Mouse (Mus musculus) heart, embryonic 11.5 days (tissue): Measurements from ENCODE around the gene Bspry. TPM values are rescaled to one million over a fixed set of nuclear protein-coding genes. Genes with fewer than 3 reads are reported as not detected.
"Not testable (repeated sequence)": the region's sequence is repeated elsewhere in the genome, so short reads cannot be mapped to it uniquely, and the experiment has no call there.

Experiments
- ATAC-seq: fragments of 200-750 bp; cut with Nextera tagmentation; replicated peaks from 2 replicates; pipeline ENCODE4 v1.8.0; 2017; ENCODE audit warnings: moderate library complexity; ENCODE audit not compliant: insufficient number of reproducible peaks, low FRiP score, low TSS enrichment
- H3K27ac ChIP-seq: fragments of 300-500 bp; sonication (generic); 2 replicates; pipeline ENCODE4 v1.5.1; 2014; ENCODE audit warnings: mild to moderate bottlenecking, low read depth, low read length
- H3K27me3 ChIP-seq: fragments of 300-500 bp; sonication (generic); 2 replicates; pipeline ENCODE4 v1.6.1; 2014; ENCODE audit warnings: mild to moderate bottlenecking, low read length, mixed read lengths; ENCODE audit not compliant: control insufficient read depth, insufficient read depth
- H3K36me3 ChIP-seq: fragments of 300-500 bp; sonication (generic); 2 replicates; pipeline ENCODE4 v1.6.1; 2014; ENCODE audit warnings: mild to moderate bottlenecking, low read length, moderate library complexity, mixed read lengths; ENCODE audit not compliant: control insufficient read depth, insufficient read depth
- H3K4me1 ChIP-seq: fragments of 300-500 bp; sonication (generic); 2 replicates; pipeline ENCODE4 v1.6.1; 2014; ENCODE audit warnings: low read length; ENCODE audit not compliant: control insufficient read depth, insufficient read depth
- H3K4me2 ChIP-seq: fragments of 300-500 bp; sonication (generic); 2 replicates; pipeline ENCODE4 v1.6.1; 2014; ENCODE audit warnings: mild to moderate bottlenecking, moderate library complexity
- H3K4me3 ChIP-seq: fragments of 300-500 bp; sonication (generic); 2 replicates; pipeline ENCODE4 v1.5.1; 2014; ENCODE audit warnings: low read depth, low read length
- H3K9ac ChIP-seq: fragments of 300-500 bp; sonication (generic); 2 replicates; pipeline ENCODE4 v1.6.1; 2014; ENCODE audit warnings: mild to moderate bottlenecking, low read depth, low read length, moderate library complexity
- H3K9me3 ChIP-seq: fragments of 300-500 bp; sonication (generic); replicated peaks from 2 replicates; pipeline ENCODE4 v1.6.1; 2016; ENCODE audit warnings: low read length; ENCODE audit not compliant: control insufficient read depth
- WGBS: fragments of 180-500 bp; shearing (Covaris S2); extraction: QIAGEN DNeasy Blood & Tissue Kit; methylation state at CpG from one replicate; pipeline ENCODE4 v1.1.7; 2014; ENCODE audit not compliant: insufficient replicate concordance; 5-methylcytosine and 5-hydroxymethylcytosine counted together
- polyA plus RNA-seq: library from polyadenylated mRNA; unstranded; fragments of >200 nt; fragmentation: Nextera tagmentation; extraction: Ambion mirVana; gene quantifications from 2 replicates; pipeline ENCODE4 v1.2.1, GENCODE M21; 2014

The Bspry gene
- polyA plus RNA-seq, 1 experiment from 2014 or later = 0.83 TPM

DNA sequence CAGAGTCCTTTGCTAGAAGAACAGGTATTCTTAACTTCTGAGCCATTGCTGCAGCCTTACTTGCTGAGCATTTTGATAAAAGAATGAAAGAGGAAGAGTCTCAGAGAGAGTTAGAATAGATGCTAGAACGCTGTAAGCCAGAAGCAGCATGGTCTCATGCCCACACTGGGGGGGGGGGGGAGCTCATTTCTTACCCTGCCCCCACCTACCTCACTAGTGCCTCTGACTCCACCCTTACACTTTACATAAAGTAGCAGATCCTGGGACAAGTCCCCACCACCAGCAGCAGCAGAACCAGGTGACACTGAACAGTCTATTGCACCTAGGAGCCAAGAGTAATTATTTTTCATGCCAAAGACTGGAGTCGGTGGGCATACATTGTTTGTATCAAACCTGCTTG is 4.7 kb upstream of the Bspry start:
- Histone ChIP-seq H3K9me3 (no peaks in the 10 kb centered on the region), H3K36me3 (no peaks in the 10 kb centered on the region), H3K4me1 (peaks cover 3% of the 10 kb centered on the region; the same call in 1 of the 2 replicates), H3K27me3 (peaks cover 7% of the 10 kb centered on the region), H3K4me3 (no peak overlapping the region), H3K9ac (no peak overlapping the region), H3K4me2 (no peak overlapping the region), H3K27ac (no peak overlapping the region)
- ATAC-seq = no peak
- WGBS = 86% methylated on average over 2 of the region's 2 CpGs

DNA sequence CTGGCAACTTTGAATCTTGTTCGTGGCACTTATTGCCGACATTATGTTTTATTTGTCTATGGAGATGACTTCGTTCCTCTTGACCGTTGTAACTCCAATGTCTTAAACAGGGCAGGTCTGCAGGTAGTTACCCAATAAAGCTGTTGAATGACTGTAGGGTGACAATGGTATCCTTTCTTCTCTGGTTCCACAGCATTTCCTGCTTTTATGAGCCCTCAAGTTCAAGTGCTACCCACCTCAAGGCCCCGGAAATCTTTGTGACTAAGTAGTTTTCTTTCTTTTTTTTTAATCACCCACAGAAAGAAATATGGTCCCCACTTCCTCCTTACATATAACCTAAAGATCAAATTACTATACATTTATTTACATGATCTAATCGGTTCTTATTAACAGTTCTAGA is 4.1 kb upstream of the Bspry start:
- 83% methylated on average over 6 of the region's 6 CpGs for WGBS

DNA sequence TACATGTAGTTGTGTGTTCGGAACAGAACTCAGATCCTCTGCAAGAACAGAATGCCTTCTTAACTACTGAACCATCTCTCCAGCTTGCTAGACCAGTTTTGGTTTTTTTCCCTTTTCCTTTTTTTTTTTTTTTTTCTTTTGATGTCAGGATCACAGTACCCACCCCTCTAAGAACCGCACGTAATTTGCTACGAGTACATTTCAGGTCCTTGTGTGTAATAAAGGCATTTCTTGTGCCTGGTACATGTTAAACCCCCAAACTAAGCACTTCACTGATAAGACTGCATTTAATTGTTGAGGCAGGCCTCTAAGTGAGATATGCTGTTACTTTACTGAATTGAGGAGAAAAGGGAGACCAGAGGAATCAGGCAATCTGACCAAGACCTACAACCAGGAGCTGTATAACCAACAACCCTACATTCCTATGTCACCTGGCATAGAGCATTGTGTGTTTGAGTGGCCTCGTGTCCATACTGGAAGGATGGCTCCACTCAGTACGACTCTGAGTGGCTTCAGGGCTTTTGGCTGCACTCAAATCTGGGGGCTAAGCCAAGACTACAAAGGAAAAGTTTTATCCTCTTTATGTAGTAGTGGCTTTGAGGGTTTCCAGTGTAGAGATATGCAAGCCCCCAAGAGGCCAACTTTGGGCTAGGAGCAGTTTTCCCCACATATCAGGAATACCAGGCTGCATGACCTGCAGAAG is 2.2 kb upstream of the Bspry start:
- 74% methylated on average over 6 of the region's 6 CpGs for WGBS
- no peak for ATAC-seq

More for the DNA sequence above, 4.1 kb upstream of the Bspry start:
- H3K9me3 ChIP-seq = no peaks in the 10 kb centered on the region
- H3K27me3 ChIP-seq = peaks cover 8% of the 10 kb centered on the region
- no peak for ATAC-seq
- H3K4me1 ChIP-seq = peaks cover 4% of the 10 kb centered on the region; the same call in 1 of the 2 replicates
- H3K9ac ChIP-seq = no peak overlapping the region
- H3K4me2 ChIP-seq = no peak overlapping the region
- no peak overlapping the region for H3K4me3 ChIP-seq
- H3K36me3 ChIP-seq = no peaks in the 10 kb centered on the region
- H3K27ac ChIP-seq = no peak overlapping the region

DNA sequence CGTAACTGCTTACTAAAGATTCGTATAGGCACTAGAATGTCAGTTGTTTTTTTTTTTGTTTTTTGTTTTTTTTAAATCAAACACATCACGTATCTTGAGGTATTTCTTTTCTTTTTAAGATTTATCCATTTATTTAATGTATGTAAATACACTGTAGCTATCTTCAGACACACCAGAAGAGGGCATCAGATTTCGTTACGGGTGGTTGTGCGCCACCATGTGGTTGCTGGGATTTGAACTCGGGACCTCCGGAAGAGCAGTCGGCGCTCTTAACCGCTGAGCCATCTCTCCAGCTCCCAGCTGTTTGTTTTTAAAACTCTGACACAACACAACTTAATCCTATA is 288 bp upstream of the Bspry start:
- H3K27ac ChIP-seq, H3K9ac ChIP-seq, H3K27me3 ChIP-seq, H3K4me1 ChIP-seq, ATAC-seq, H3K36me3 ChIP-seq, H3K9me3 ChIP-seq: not testable (repeated sequence)
- Histone ChIP-seq H3K4me3 (peak overlapping the region; percentile 50), H3K4me2 (peak overlapping the region; percentile 89)
- WGBS = 12% methylated on average over 11 of the region's 11 CpGs

More for the DNA sequence above, 2.2 kb upstream of the Bspry start:
- Histone ChIP-seq H3K27ac (no peak overlapping the region), H3K4me3 (no peak overlapping the region), H3K36me3 (no peaks in the 10 kb centered on the region), H3K4me2 (no peak overlapping the region), H3K9ac (no peak overlapping the region), H3K4me1 (peaks cover 4% of the 10 kb centered on the region; the same call in 1 of the 2 replicates), H3K27me3 (peaks cover 8% of the 10 kb centered on the region), H3K9me3 (no peaks in the 10 kb centered on the region)

DNA sequence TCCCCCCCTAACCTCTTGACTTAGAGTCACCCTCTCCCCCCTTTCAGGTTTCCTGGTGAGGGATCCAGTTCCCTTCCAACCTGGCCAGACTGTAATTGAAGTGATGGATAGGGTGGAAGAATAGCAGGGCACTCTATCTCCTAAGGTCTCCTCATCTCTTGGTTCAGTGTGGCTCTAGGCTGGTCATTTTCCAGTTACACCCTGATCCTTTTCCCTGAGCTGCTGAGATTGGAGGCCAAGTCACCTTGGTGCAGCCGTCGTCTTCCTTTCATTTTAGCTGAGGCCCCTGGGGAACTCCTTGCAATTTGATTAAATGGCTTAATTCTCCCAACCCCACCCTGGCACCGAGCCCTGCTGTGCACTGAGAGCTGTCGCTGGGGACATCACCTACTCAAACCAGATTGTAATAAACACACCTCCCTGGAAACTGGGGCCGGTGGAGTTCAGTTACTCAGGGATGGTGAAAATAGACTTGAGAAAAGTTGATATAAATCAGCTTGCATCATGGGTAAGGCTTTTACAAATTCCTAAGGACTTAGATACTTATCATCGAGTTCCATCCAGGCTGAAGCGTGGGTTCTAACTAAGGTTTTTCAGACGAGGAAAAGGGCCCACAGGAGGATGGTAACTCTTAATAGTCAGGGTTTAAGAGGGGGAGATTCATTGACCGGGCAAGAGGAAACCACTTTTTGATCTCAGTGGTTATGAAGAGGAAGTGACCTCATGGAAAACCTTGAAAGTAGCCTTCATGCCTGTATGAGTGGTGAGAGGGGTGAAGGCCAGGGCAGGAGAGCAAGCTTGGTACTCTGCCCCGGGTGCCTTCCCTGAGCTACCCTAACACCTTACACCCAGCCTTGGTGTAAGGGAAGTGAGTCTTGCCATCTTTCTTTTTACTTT is 1.1 kb downstream of the Bspry start:
- H3K9me3 ChIP-seq = no peaks in the 10 kb centered on the region
- peaks cover 8% of the 10 kb centered on the region for H3K27me3 ChIP-seq
- no peak overlapping the region for H3K27ac ChIP-seq
- H3K4me3 ChIP-seq = no peak overlapping the region
- H3K4me2 ChIP-seq = no peak overlapping the region
- H3K9ac ChIP-seq = no peak overlapping the region
- peaks cover 4% of the 10 kb centered on the region; the same call in 1 of the 2 replicates for H3K4me1 ChIP-seq
- 40% methylated on average over 10 of the region's 10 CpGs for WGBS
- peak; percentile 35; the same call in 1 of the 2 replicates for ATAC-seq
- no peaks in the 10 kb centered on the region for H3K36me3 ChIP-seq

DNA sequence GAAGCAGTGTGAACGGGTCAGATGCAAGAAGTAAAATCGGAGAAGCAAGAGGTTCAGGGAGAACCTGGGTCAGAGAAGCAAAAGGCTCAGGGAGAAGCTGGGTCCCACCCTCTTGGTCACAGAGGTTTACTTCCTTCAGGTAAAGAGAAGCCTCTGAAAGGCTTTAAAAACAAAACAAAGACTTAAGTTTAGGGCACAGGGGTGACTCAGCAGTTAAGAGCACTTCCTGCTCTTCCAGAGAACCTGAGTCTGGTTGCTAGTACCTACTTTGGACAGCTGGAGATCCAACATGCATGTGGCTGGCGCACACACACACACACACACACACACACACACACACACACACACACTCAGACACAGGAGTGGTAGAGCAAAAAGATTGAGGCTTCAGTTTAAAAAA is 5.1 kb downstream of the Bspry start:
- H3K9me3 ChIP-seq = no peaks in the 10 kb centered on the region
- no peak for ATAC-seq
- no peak overlapping the region for H3K9ac ChIP-seq
- H3K4me3 ChIP-seq = no peak overlapping the region
- no peak overlapping the region for H3K4me2 ChIP-seq
- H3K27me3 ChIP-seq = peaks cover 3% of the 10 kb centered on the region
- H3K27ac ChIP-seq = no peak overlapping the region
- 72% methylated on average over 3 of the region's 3 CpGs for WGBS
- peaks cover 3% of the 10 kb centered on the region; the same call in 1 of the 2 replicates for H3K4me1 ChIP-seq
- H3K36me3 ChIP-seq = no peaks in the 10 kb centered on the region

DNA sequence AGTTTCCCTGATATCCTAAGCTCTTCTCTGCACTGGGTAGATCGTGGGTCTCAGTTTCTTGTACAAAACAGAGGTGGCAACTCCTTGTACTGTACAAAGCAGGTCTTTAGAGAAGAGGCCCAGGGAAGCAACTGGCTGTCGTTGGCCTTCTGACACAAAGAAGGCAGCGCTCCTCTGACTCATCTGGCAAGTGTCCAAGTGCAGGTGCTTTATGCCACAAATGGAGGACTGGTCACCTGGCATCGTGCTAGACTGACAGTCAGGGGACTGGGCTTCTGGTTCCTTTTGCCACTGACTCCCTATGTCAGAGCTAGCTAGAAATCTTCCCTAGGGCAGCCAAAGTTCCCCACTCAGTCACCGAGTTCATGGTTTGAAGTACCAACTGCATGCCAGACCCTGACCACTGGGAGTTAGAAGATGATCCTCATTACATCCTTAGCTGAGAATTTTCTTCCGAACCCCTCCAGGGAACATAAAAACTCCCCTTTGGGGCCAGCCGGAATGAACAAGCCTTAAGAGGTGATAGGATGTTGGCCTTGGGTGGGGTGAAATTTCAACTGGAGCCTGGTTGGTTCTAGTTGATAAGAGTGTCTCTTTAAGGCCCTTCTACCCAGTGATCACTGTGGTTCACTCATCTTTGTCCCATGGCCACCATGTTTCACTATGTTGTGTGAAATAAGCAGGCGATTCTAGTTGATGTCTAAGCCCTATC is 5.8 kb downstream of the Bspry start:
- Histone ChIP-seq H3K4me1 (no peaks in the 10 kb centered on the region), H3K27me3 (no peaks in the 10 kb centered on the region; the same call in 1 of the 2 replicates), H3K9ac (no peak overlapping the region), H3K4me3 (no peak overlapping the region), H3K9me3 (no peaks in the 10 kb centered on the region), H3K36me3 (no peaks in the 10 kb centered on the region), H3K27ac (no peak overlapping the region), H3K4me2 (no peak overlapping the region)
- ATAC-seq = no peak
- 76% methylated on average over 8 of the region's 8 CpGs for WGBS

DNA sequence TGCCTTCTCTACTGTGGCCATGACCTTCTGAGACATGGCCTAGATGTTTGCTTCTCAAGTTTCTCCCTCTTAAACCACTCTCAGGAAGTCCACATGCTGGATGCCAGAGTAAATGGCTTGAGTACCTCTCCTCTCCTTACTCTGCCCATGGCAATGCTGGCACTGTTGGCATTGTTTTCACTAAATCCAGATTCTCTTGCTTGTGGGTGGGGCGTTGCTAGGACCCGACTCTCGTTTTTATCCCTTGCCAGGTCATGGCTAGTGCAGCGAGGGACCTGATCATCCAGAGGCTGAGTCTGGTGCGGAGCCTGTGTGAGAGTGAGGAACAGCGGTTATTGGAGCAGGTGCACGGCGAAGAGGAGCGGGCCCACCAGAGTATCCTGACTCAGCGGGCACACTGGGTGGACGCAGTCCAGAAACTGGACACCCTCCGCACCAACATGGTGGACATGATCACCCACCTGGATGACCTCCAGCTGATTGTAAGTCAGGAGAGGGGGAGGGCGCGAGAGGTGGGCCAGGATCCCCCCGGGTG is 6.4 kb downstream of the Bspry start:
- no peaks in the 10 kb centered on the region for H3K4me1 ChIP-seq
- 89% methylated on average over 15 of the region's 15 CpGs for WGBS
- no peak overlapping the region for H3K27ac ChIP-seq
- no peaks in the 10 kb centered on the region for H3K9me3 ChIP-seq
- H3K27me3 ChIP-seq = no peaks in the 10 kb centered on the region; the same call in 1 of the 2 replicates
- no peak overlapping the region for H3K9ac ChIP-seq
- H3K4me2 ChIP-seq = no peak overlapping the region
- H3K4me3 ChIP-seq = no peak overlapping the region
- H3K36me3 ChIP-seq = no peaks in the 10 kb centered on the region
- ATAC-seq = no peak
